Mouse (Mus musculus): ENCODE data around the gene Defb36. TPM values are rescaled to one million over a fixed set of nuclear protein-coding genes. Genes with fewer than 3 reads are reported as not detected.
A peak's percentile ranks its signal among the peaks of the same experiment; 100 is the strongest.

Defb36 gene
- polyA plus RNA-seq, 1 experiment from 2014 or later = 0.88 TPM

DNA sequence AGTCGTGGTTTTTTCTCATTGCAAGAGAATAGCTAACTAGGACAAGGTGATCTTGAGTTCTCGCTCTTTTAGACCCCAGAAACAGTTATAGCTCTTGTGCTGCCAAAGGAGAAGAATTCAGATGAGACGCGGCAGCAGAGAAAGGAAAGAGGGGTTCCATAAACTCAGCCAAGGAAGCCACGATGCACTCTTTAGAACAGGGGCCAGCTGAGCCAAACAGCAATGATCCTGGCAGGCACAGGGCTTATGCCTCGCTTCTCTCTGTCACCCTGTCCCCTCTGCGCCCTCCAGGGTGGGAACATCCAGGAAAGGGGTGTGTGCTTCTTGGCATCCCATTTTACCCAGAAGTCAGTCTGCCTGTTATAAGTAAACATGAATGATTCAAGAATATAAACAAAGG, 4.8 kb upstream of the Defb36 start, which contains the start of gene Defb45:
Gene Defb45, minus strand, starts transcription at position 101 of the 400 bp plus-strand sequence.
- no peaks in the 10 kb centered on the region for H3K27me3 ChIP-seq
- no peak within 1 kb of the TSS for H3K4me3 ChIP-seq (replicated peaks)
- H3K9ac ChIP-seq = no peak within 1 kb of the TSS
- H3K4me1 ChIP-seq = no peaks in the 10 kb centered on the region
- H3K9me3 ChIP-seq (replicated peaks) = no peaks in the 10 kb centered on the region
- no peak within 1 kb of the TSS for H3K4me2 ChIP-seq
- WGBS = 64% methylated on average over 7 of the region's 7 CpGs
- H3K36me3 ChIP-seq = no peaks in the 10 kb centered on the region
- no peak for ATAC-seq (replicated peaks; ENCODE audit: low FRiP score)
- no peak within 1 kb of the TSS for H3K27ac ChIP-seq

DNA sequence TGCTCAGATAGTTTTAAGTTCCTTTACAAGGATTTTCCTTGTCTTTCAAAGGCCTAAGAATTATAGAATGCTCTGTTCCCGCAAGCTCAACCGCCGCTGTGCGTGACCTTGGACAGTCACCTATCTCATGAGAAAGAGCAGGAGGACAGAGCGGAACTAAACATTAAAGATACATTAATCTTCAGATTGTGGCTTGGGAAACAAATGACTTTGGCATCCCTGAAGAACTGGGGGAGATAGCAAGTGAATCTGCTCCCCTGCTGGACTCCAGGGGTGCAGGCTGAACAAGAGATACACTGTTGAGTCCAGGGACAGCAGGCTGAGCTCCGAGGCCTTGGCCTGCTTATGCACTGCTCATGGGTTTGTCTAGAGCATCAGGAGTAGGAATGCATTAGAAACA, 4.1 kb upstream of the Defb36 start:
- H3K4me1 ChIP-seq = no peaks in the 10 kb centered on the region
- 75% methylated on average over 6 of the region's 6 CpGs for WGBS
- ATAC-seq (replicated peaks; ENCODE audit: low FRiP score) = no peak

DNA sequence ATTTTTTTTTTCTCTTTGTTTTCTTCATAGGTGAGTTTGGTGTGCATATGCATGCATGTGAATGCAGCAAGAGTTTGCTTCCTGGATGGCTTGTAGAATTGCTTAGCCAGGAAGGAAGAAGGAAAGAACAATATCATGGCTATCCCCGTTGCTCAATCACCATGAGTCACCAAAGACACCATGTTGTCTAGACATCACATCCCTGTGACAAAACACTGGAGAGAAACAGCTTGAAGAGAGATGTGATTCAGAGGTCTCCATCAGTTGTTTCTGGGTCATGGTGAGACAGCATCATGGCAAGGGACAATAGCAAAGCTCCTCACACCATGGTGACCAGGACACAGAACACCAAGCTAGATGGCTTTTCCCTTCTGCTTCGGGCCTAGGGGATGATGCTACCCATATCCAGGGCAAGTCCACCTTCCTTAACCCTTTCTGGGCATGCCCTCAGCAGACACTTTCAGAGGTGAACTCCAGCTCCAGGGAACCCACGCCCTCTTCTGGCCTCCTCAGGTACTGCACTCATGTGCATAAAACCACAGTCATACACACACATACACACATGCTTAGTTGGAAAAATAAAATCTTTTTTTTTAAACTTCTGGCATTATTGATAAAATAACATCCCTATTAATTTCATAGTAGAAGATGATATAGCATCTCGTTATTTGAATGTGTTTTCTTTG, 2.7 kb upstream of the Defb36 start:
- ATAC-seq (replicated peaks; ENCODE audit: low FRiP score) = no peak
- 69% methylated on average over 4 of the region's 4 CpGs for WGBS

More for the DNA sequence above, 4.1 kb upstream of the Defb36 start:
- no peaks in the 10 kb centered on the region for H3K36me3 ChIP-seq
- H3K4me3 ChIP-seq (replicated peaks) = no peak overlapping the region
- H3K27me3 ChIP-seq = no peaks in the 10 kb centered on the region
- no peak overlapping the region for H3K27ac ChIP-seq
- no peak overlapping the region for H3K9ac ChIP-seq
- H3K9me3 ChIP-seq (replicated peaks) = no peaks in the 10 kb centered on the region
- H3K4me2 ChIP-seq = no peak overlapping the region

DNA sequence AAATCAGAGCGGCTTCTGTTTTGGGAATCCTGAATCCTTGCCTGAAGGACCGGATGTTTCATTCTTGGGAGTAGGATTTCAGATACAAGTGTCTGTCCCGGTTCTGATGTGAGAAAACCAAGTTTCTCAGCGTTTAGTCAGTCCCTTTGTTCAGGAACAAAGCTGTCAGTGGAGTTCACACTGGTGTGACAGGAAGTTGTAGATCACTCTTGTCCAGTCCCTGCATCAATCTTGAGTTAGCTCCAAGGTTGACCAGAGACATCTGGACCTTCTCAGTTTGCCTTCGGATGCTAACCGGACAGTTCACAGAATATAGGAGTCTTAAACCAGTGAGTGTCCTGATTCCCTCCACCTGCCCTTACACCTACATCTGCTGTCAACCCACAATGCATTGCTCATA, 3.6 kb downstream of the Defb36 start:
- H3K4me2 ChIP-seq = 0 out of 2 replicates have a peak overlapping the region, but pooled peaks have one; percentile 12
- H3K4me1 ChIP-seq = peaks cover 30% of the 10 kb centered on the region
- WGBS = 10% methylated on average over 6 of the region's 6 CpGs
- H3K9me3 ChIP-seq (replicated peaks) = no peaks in the 10 kb centered on the region
- H3K4me3 ChIP-seq (replicated peaks) = no peak overlapping the region
- H3K36me3 ChIP-seq = no peaks in the 10 kb centered on the region
- H3K27me3 ChIP-seq = no peaks in the 10 kb centered on the region
- peak; percentile 57 for ATAC-seq (replicated peaks; ENCODE audit: low FRiP score)
- H3K9ac ChIP-seq = no peak overlapping the region
- peak overlapping the region; percentile 78 for H3K27ac ChIP-seq

More for the DNA sequence above, 2.7 kb upstream of the Defb36 start:
- no peaks in the 10 kb centered on the region for H3K9me3 ChIP-seq (replicated peaks)
- H3K4me2 ChIP-seq = no peak overlapping the region
- peaks cover 5% of the 10 kb centered on the region; the same call in 1 of the 2 replicates for H3K4me1 ChIP-seq
- no peak overlapping the region for H3K4me3 ChIP-seq (replicated peaks)
- no peak overlapping the region for H3K9ac ChIP-seq
- no peak overlapping the region for H3K27ac ChIP-seq
- H3K27me3 ChIP-seq = no peaks in the 10 kb centered on the region
- H3K36me3 ChIP-seq = no peaks in the 10 kb centered on the region

DNA sequence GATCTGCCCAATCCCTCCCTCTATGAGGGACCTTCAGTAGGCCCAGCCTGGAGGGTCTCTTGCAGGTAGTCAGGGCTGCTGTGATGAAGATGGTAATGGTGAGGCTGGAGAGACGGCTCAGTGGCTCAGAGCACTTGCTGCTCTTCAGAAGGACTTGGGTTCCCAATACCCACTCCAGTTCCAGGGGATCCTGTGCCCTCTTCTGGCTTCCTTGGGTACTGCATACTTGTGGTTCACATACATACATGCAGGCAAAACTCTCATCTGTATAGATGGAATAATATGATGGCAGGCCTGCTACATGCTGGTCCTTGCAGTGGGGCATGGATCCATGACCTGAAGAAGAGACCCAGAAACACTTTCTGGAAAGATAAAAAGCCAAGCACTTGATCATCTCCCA, 4.6 kb downstream of the Defb36 start:
- H3K9me3 ChIP-seq (replicated peaks) = no peaks in the 10 kb centered on the region
- H3K36me3 ChIP-seq = no peaks in the 10 kb centered on the region
- H3K9ac ChIP-seq = no peak overlapping the region
- no peaks in the 10 kb centered on the region for H3K27me3 ChIP-seq
- H3K4me3 ChIP-seq (replicated peaks) = no peak overlapping the region
- H3K27ac ChIP-seq = peak overlapping the region; percentile 78
- H3K4me1 ChIP-seq = peaks cover 30% of the 10 kb centered on the region
- WGBS = 100% methylated on average over 1 of the region's 1 CpGs
- H3K4me2 ChIP-seq = no peak overlapping the region
- no peak for ATAC-seq (replicated peaks; ENCODE audit: low FRiP score)

DNA sequence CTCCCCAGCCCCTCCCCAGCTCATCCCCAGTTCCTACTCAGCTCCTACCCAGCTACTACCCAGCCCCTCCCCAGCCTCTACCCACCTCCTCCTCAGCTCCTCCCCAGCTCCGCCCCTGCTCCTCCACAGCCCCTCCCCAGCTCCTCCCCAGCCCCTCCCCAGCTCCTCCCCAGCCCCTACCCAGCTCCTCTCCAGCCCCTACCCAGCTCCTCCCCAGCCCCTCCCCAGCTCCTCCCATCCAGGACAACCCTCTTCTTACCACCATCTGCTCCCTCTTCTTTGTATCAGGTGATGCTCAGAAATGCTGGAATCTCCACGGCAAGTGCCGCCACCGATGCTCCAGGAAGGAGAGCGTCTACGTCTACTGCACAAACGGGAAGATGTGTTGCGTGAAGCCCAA, 8.1 kb downstream of the Defb36 start:
- H3K27me3 ChIP-seq = no peaks in the 10 kb centered on the region
- H3K27ac ChIP-seq = no peak overlapping the region
- peaks cover 17% of the 10 kb centered on the region for H3K4me1 ChIP-seq
- no peak overlapping the region for H3K9ac ChIP-seq
- H3K9me3 ChIP-seq (replicated peaks) = no peaks in the 10 kb centered on the region
- WGBS = 42% methylated on average over 7 of the region's 8 CpGs
- no peaks in the 10 kb centered on the region for H3K36me3 ChIP-seq
- H3K4me3 ChIP-seq (replicated peaks) = no peak overlapping the region
- peak; percentile 20; the same call in 1 of the 2 replicates for ATAC-seq (replicated peaks; ENCODE audit: low FRiP score)
- no peak overlapping the region for H3K4me2 ChIP-seq

DNA sequence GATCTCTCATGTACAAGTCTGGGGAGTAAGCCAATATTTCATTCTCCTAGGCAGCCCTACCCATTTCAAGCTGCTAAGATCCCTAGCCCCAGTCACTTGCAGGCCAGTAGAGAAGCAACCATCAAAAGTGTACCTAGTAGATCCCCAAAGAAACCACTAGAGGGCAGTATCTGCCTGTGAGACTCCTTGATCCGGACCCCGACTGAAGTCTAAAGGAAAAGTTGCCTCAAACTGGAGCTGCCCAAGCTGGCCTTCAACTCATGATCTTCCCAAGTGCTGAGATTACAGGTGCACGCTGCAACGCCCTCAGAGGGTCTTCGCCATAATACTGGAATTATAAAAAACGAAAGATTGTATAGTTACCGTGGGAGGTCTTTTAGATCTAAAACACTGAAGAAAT, 11.4 kb downstream of the Defb36 start:
- H3K9ac ChIP-seq = no peak overlapping the region
- H3K27ac ChIP-seq = 0 out of 2 replicates have a peak overlapping the region, but pooled peaks have one; percentile 22
- 10% methylated on average over 7 of the region's 7 CpGs for WGBS
- no peak overlapping the region for H3K4me2 ChIP-seq
- no peaks in the 10 kb centered on the region for H3K9me3 ChIP-seq (replicated peaks)
- peaks cover 10% of the 10 kb centered on the region for H3K4me1 ChIP-seq
- no peak overlapping the region for H3K4me3 ChIP-seq (replicated peaks)
- ATAC-seq (replicated peaks; ENCODE audit: low FRiP score) = peak; percentile 71
- no peaks in the 10 kb centered on the region for H3K36me3 ChIP-seq
- no peaks in the 10 kb centered on the region for H3K27me3 ChIP-seq

DNA sequence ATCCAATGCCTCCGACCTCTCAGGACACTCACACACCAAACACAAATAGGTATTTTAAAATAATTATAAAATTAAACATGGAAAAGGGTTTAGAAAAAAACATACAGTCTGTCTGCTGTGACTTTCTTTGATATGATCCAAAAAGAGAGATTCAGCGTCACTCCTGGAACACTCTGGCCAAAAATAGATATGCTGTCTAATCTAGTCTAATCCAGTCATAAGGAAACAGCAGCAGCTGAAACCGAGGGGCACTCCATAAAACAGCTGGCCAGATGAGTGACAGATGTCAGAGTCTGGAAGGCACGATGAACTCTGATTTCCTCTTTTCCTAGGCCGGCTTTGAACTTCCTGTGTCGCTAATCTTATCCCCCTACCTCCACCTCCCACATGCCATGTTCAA, 12.3 kb downstream of the Defb36 start:
- Histone ChIP-seq H3K27ac (0 out of 2 replicates have a peak overlapping the region, but pooled peaks have one; percentile 11), H3K9me3 (replicated peaks) (no peaks in the 10 kb centered on the region), H3K27me3 (no peaks in the 10 kb centered on the region), H3K4me1 (peaks cover 15% of the 10 kb centered on the region), H3K36me3 (no peaks in the 10 kb centered on the region), H3K4me2 (no peak overlapping the region), H3K9ac (no peak overlapping the region), H3K4me3 (replicated peaks) (no peak overlapping the region)
- 52% methylated on average over 6 of the region's 6 CpGs for WGBS
- no peak for ATAC-seq (replicated peaks; ENCODE audit: low FRiP score)

DNA sequence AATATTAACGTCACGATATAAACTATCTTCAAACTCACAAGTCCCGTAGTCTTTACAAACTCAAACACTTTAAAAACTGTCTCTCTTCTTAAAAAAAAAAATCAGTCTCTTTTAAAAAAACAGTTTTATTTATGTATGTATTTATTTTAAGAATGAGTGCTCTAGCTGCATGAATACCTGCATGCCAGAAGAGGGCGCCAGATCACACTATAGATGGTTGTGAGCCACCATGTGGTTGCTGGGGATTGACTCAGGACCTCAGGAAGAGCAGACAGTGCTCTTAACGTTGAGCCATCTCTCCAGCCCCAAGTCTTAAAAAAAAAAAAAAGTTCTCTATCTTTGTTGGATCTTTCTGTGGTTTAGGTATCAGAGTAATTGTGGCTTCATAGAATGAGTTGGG, 13.2 kb downstream of the Defb36 start:
- Histone ChIP-seq H3K27me3 (no peaks in the 10 kb centered on the region), H3K27ac (no peak overlapping the region), H3K36me3 (no peaks in the 10 kb centered on the region), H3K4me3 (replicated peaks) (no peak overlapping the region), H3K9me3 (replicated peaks) (no peaks in the 10 kb centered on the region), H3K4me1 (peaks cover 23% of the 10 kb centered on the region), H3K9ac (no peak overlapping the region), H3K4me2 (no peak overlapping the region)
- 65% methylated on average over 5 of the region's 5 CpGs for WGBS
- ATAC-seq (replicated peaks; ENCODE audit: low FRiP score) = no peak

DNA sequence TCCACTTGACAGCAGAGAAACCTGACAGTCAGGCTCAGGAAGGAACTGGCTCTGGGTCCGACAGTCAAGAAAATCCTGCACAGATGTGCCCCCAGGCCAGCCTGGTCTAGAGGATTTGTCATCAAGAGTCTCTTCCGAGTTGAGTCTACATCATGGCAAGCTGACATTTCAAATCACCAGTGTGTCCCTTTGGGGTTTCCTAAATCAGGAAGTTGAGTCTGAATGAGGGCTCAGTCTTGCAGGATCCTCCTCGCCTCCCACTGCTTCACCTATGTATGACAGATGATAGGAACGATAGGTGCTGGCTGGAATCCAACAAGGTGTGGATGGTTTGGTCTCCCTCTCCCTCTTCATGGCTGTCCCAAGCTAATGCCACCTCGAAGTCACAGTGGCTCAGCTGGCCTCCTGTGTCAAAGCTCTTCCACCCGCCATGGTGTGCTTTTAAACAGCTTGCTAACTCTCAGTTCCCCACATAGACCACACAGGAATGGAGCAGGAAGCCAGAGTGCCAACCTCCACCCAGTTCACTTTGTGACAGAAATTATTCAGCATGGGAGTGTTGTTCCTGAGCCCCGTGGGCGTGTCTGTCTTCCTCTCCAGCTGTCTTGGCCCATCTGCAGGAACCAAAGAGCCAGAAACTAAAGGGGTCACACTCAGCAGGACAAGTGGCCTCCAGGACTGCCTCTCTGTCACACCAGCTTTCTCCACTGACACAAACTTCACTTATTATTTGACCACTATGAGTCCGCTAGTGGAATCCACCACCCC, 16.4 kb downstream of the Defb36 start:
- no peak for ATAC-seq (replicated peaks; ENCODE audit: low FRiP score)
- Histone ChIP-seq H3K27ac (peak overlapping the region; percentile 87), H3K9ac (no peak overlapping the region), H3K9me3 (replicated peaks) (no peaks in the 10 kb centered on the region), H3K4me3 (replicated peaks) (no peak overlapping the region), H3K4me1 (peaks cover 32% of the 10 kb centered on the region), H3K27me3 (peaks cover 3% of the 10 kb centered on the region; the same call in 1 of the 2 replicates), H3K4me2 (peak overlapping the region; percentile 29), H3K36me3 (no peaks in the 10 kb centered on the region)
- 57% methylated on average over 9 of the region's 9 CpGs for WGBS

DNA sequence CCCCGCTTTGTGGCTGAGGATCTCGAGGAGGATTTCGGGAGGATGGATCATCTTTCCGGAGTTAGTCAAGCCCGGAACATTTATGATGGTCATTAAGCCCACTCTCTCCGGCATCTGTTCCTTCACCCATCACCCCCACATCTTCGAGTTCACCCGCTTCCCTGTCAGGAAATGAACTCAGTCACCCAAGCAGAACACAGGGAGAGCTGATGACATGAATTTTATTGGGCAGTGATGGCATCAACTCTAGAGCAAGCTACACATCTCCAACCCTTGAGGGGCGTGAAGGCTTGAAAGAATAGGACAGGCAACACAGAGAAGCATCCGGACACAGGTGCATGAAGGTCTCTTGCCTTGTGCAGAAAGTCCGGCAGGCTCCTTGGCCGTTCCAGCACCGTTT, 18.0 kb downstream of the Defb36 start:
- Histone ChIP-seq H3K4me3 (replicated peaks) (no peak overlapping the region), H3K36me3 (no peaks in the 10 kb centered on the region), H3K9ac (no peak overlapping the region), H3K4me1 (peaks cover 48% of the 10 kb centered on the region), H3K9me3 (replicated peaks) (no peaks in the 10 kb centered on the region), H3K27me3 (peaks cover 8% of the 10 kb centered on the region; the same call in 1 of the 2 replicates), H3K4me2 (0 out of 2 replicates have a peak overlapping the region, but pooled peaks have one; percentile 12), H3K27ac (peak overlapping the region; percentile 87)
- 22% methylated on average over 13 of the region's 13 CpGs for WGBS
- peak; percentile 72 for ATAC-seq (replicated peaks; ENCODE audit: low FRiP score)

DNA sequence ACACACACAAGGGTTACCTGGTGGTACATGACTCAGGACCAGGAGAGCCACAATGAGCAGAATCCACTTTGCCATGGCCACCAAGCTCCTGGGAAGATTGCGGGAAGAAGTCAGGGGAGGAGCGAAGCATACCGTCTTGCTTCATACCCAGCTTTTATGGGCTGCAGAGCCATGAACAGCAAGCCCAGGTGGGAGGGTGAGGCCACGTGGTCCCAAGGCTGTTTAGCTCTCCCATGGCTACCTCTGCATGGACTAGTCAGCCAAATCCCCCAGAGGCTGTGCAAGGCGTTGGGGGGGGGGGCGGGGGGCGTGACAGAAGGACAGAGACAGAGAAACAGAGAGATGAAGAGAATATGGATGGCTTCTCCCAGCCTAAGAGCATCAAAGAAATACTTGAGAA, 18.8 kb downstream of the Defb36 start, which contains the start of gene Defb25:
Gene Defb25, minus strand, starts transcription at position 101 of the 400 bp plus-strand sequence.
- 67% methylated on average over 7 of the region's 7 CpGs for WGBS
- H3K4me2 ChIP-seq = peak within 1 kb of the TSS; percentile 12; the same call in 1 of the 2 replicates
- H3K27me3 ChIP-seq = peaks cover 14% of the 10 kb centered on the region
- peaks cover 55% of the 10 kb centered on the region for H3K4me1 ChIP-seq
- no peak within 1 kb of the TSS for H3K9ac ChIP-seq
- 0 out of 2 replicates have a peak within 1 kb of the TSS, but pooled peaks have one; percentile 5 for H3K4me3 ChIP-seq (replicated peaks)
- ATAC-seq (replicated peaks; ENCODE audit: low FRiP score) = no peak
- peak within 1 kb of the TSS; percentile 87 for H3K27ac ChIP-seq
- no peaks in the 10 kb centered on the region for H3K9me3 ChIP-seq (replicated peaks)
- no peaks in the 10 kb centered on the region for H3K36me3 ChIP-seq
